Mouse (Mus musculus): Measurements from ENCODE around the gene Spint3. TPM values are rescaled to one million over a fixed set of nuclear protein-coding genes. Genes with fewer than 3 reads are reported as not detected.
"Not testable (repeated sequence)": the region's sequence is repeated elsewhere in the genome, so short reads cannot be mapped to it uniquely, and the experiment has no call there.

Spint3 gene
- polyA plus RNA-seq, 1 experiment from 2014 or later: not detected

- Histone ChIP-seq H3K4me1 (ENCODE audit: insufficient read depth) (no peaks in the 10 kb centered on the region), H3K27me3 (ENCODE audit: insufficient read depth, low read length) (no peaks in the 10 kb centered on the region), H3K4me2 (ENCODE audit: low read depth, low read length) (no peak overlapping the region), H3K27ac (ENCODE audit: low read depth) (no peak overlapping the region), H3K9me3 (ENCODE audit: low read length) (0 out of 2 replicates have a peak, but pooled peaks cover 3% of the 10 kb centered on the region), H3K9ac (replicated peaks) (no peak overlapping the region), H3K4me3 (ENCODE audit: low read depth, low read length) (no peak overlapping the region), H3K36me3 (replicated peaks; ENCODE audit: insufficient read depth, low read length) (no peaks in the 10 kb centered on the region)
- DNase-seq: no peak
- 76% methylated on average over 3 of the region's 3 CpGs for WGBS (ENCODE audit: insufficient replicate concordance)
- no peak for ATAC-seq
- peak; percentile 25; the same call in 1 of the 2 replicates for TF ChIP-seq CTCF (IDR thresholded peaks at IDR 0.05; ENCODE audit: low read depth)
- TF ChIP-seq EP300 (IDR thresholded peaks at IDR 0.05; ENCODE audit: low read depth): no peak
Measured at GRCm38 (mm10) chr2:164603482-164603881, 30.2 kb upstream of the Spint3 start.

GRCm38 (mm10) chr2:164600179-164600578, 26.9 kb upstream of the Spint3 start:
- no peaks in the 10 kb centered on the region for H3K36me3 ChIP-seq (replicated peaks; ENCODE audit: insufficient read depth, low read length)
- 0 out of 2 replicates have a peak, but pooled peaks cover 3% of the 10 kb centered on the region for H3K9me3 ChIP-seq (ENCODE audit: low read length)
- no peak overlapping the region for H3K4me2 ChIP-seq (ENCODE audit: low read depth, low read length)
- no peak for DNase-seq
- TF ChIP-seq CTCF (IDR thresholded peaks at IDR 0.05; ENCODE audit: low read depth) (peak; percentile 43), EP300 (IDR thresholded peaks at IDR 0.05; ENCODE audit: low read depth) (no peak)
- no peak overlapping the region for H3K9ac ChIP-seq (replicated peaks)
- no peaks in the 10 kb centered on the region for H3K27me3 ChIP-seq (ENCODE audit: insufficient read depth, low read length)
- no peak overlapping the region for H3K27ac ChIP-seq (ENCODE audit: low read depth)
- H3K4me1 ChIP-seq (ENCODE audit: insufficient read depth): no peaks in the 10 kb centered on the region
- 57% methylated on average over 3 of the region's 3 CpGs for WGBS (ENCODE audit: insufficient replicate concordance)
- no peak overlapping the region for H3K4me3 ChIP-seq (ENCODE audit: low read depth, low read length)
- no peak for ATAC-seq

- Histone ChIP-seq H3K9me3 (ENCODE audit: low read length) (no peaks in the 10 kb centered on the region), H3K36me3 (replicated peaks; ENCODE audit: insufficient read depth, low read length) (no peaks in the 10 kb centered on the region), H3K9ac (replicated peaks) (no peak within 1 kb of the TSS), H3K4me3 (ENCODE audit: low read depth, low read length) (no peak within 1 kb of the TSS), H3K4me2 (ENCODE audit: low read depth, low read length) (no peak within 1 kb of the TSS), H3K27ac (ENCODE audit: low read depth) (no peak within 1 kb of the TSS), H3K27me3 (ENCODE audit: insufficient read depth, low read length) (no peaks in the 10 kb centered on the region), H3K4me1 (ENCODE audit: insufficient read depth) (no peaks in the 10 kb centered on the region)
- no peak for TF ChIP-seq EP300 (IDR thresholded peaks at IDR 0.05; ENCODE audit: low read depth)
- TF ChIP-seq CTCF (IDR thresholded peaks at IDR 0.05; ENCODE audit: low read depth): no peak
- DNase-seq (no peak), ATAC-seq (no peak)
- 77% methylated on average over 4 of the region's 4 CpGs for WGBS (ENCODE audit: insufficient replicate concordance)
Measured at GRCm38 (mm10) chr2:164593494-164593893, 20.2 kb upstream of the Spint3 start, which contains the start of gene Eppin. Gene Eppin (minus strand): TSS chr2:164593594.

- Histone ChIP-seq H3K36me3 (replicated peaks; ENCODE audit: insufficient read depth, low read length) (no peaks in the 10 kb centered on the region), H3K4me1 (ENCODE audit: insufficient read depth) (no peaks in the 10 kb centered on the region), H3K9ac (replicated peaks) (no peak overlapping the region), H3K27me3 (ENCODE audit: insufficient read depth, low read length) (no peaks in the 10 kb centered on the region), H3K4me3 (ENCODE audit: low read depth, low read length) (no peak overlapping the region), H3K9me3 (ENCODE audit: low read length) (no peaks in the 10 kb centered on the region), H3K27ac (ENCODE audit: low read depth) (no peak overlapping the region), H3K4me2 (ENCODE audit: low read depth, low read length) (no peak overlapping the region)
- DNase-seq: no peak
- TF ChIP-seq CTCF (IDR thresholded peaks at IDR 0.05; ENCODE audit: low read depth) (peak; percentile 72), EP300 (IDR thresholded peaks at IDR 0.05; ENCODE audit: low read depth) (no peak)
- ATAC-seq: no peak
- 11% methylated on average over 4 of the region's 4 CpGs for WGBS (ENCODE audit: insufficient replicate concordance)
Measured at GRCm38 (mm10) chr2:164592014-164592413, 18.8 kb upstream of the Spint3 start.

- H3K4me1 ChIP-seq (ENCODE audit: insufficient read depth); H3K4me2 ChIP-seq (ENCODE audit: low read depth, low read length); H3K36me3 ChIP-seq (replicated peaks; ENCODE audit: insufficient read depth, low read length); H3K4me3 ChIP-seq (ENCODE audit: low read depth, low read length); H3K9ac ChIP-seq (replicated peaks); DNase-seq; H3K27ac ChIP-seq (ENCODE audit: low read depth); H3K27me3 ChIP-seq (ENCODE audit: insufficient read depth, low read length); ATAC-seq; H3K9me3 ChIP-seq (ENCODE audit: low read length): not testable (repeated sequence)
- WGBS (ENCODE audit: insufficient replicate concordance): 59% methylated on average over 13 of the region's 13 CpGs
Measured at GRCm38 (mm10) chr2:164585025-164585725, 11.9 kb upstream of the Spint3 start, which contains the start of gene Wfdc6a. Gene Wfdc6a (minus strand): TSS chr2:164585447.

GRCm38 (mm10) chr2:164567460-164567859, 5.8 kb downstream of the Spint3 start:
- no peaks in the 10 kb centered on the region for H3K36me3 ChIP-seq (replicated peaks; ENCODE audit: insufficient read depth, low read length)
- ATAC-seq (peak; percentile 48; the same call in 1 of the 2 replicates), DNase-seq (no peak)
- no peak for TF ChIP-seq CTCF (IDR thresholded peaks at IDR 0.05; ENCODE audit: low read depth)
- no peak for TF ChIP-seq EP300 (IDR thresholded peaks at IDR 0.05; ENCODE audit: low read depth)
- H3K4me3 ChIP-seq (ENCODE audit: low read depth, low read length): no peak overlapping the region
- WGBS (ENCODE audit: insufficient replicate concordance): 55% methylated on average over 5 of the region's 5 CpGs
- H3K27ac ChIP-seq (ENCODE audit: low read depth): no peak overlapping the region
- H3K9ac ChIP-seq (replicated peaks): no peak overlapping the region
- H3K9me3 ChIP-seq (ENCODE audit: low read length): no peaks in the 10 kb centered on the region
- H3K27me3 ChIP-seq (ENCODE audit: insufficient read depth, low read length): peaks cover 24% of the 10 kb centered on the region
- peaks cover 2% of the 10 kb centered on the region; the same call in 1 of the 2 replicates for H3K4me1 ChIP-seq (ENCODE audit: insufficient read depth)
- no peak overlapping the region for H3K4me2 ChIP-seq (ENCODE audit: low read depth, low read length)
